Mouse (Mus musculus): Measurements from ENCODE around the gene Rps7. TPM values are rescaled to one million over a fixed set of nuclear protein-coding genes. Genes with fewer than 3 reads are reported as not detected.

The Rps7 gene
- polyA plus RNA-seq (2015; fragmentation: Nextera tagmentation; extraction: Ambion mirVana): 607 and 697 TPM in 2 replicates

- peaks cover 14% of the 10 kb centered on the region for H3K4me1 ChIP-seq
- H3K9ac ChIP-seq: peak within 1 kb of the TSS; percentile 85
- H3K4me3 ChIP-seq (replicated peaks): peak within 1 kb of the TSS; percentile 79
- 5% methylated on average over 69 of the region's 69 CpGs for WGBS
- H3K36me3 ChIP-seq: peaks cover 21% of the 10 kb centered on the region
- peak within 1 kb of the TSS; percentile 62 for H3K4me2 ChIP-seq
- H3K27ac ChIP-seq: peak within 1 kb of the TSS; percentile 84
- peak; percentile 97 for ATAC-seq (ENCODE audit: insufficient read depth, low FRiP score, low read depth)
- H3K27me3 ChIP-seq (replicated peaks): no peaks in the 10 kb centered on the region
- no peaks in the 10 kb centered on the region for H3K9me3 ChIP-seq
These were observed at the start of gene Rps7 for GRCm38 (mm10) chr12:28635535-28636476. Rps7 (minus strand) TSS chr12:28635953.

GRCm38 (mm10) chr12:28684674-28685073 is 48.9 kb upstream of the Rps7 start:
- Histone ChIP-seq H3K4me2 (no peak overlapping the region), H3K27me3 (replicated peaks) (no peaks in the 10 kb centered on the region), H3K27ac (no peak overlapping the region), H3K4me3 (replicated peaks) (no peak overlapping the region), H3K4me1 (no peaks in the 10 kb centered on the region), H3K9me3 (no peaks in the 10 kb centered on the region), H3K9ac (no peak overlapping the region), H3K36me3 (peaks cover 11% of the 10 kb centered on the region; the same call in 1 of the 2 replicates)
- WGBS: 84% methylated on average over 1 of the region's 1 CpGs
- ATAC-seq (ENCODE audit: insufficient read depth, low FRiP score, low read depth): no peak

- H3K27me3 ChIP-seq (replicated peaks): no peaks in the 10 kb centered on the region
- H3K9me3 ChIP-seq: no peaks in the 10 kb centered on the region
- H3K9ac ChIP-seq: peak overlapping the region; percentile 58; the same call in 1 of the 2 replicates
- peaks cover 9% of the 10 kb centered on the region for H3K4me1 ChIP-seq
- H3K4me3 ChIP-seq (replicated peaks): peak overlapping the region; percentile 68
- H3K36me3 ChIP-seq: no peaks in the 10 kb centered on the region
- peak overlapping the region; percentile 96 for H3K27ac ChIP-seq
- peak overlapping the region; percentile 74 for H3K4me2 ChIP-seq
- no peak for ATAC-seq (ENCODE audit: insufficient read depth, low FRiP score, low read depth)
- 57% methylated on average over 5 of the region's 5 CpGs for WGBS
These were observed 40.1 kb upstream of the Rps7 start for GRCm38 (mm10) chr12:28675925-28676209.

- H3K36me3 ChIP-seq: no peaks in the 10 kb centered on the region
- peak; percentile 91 for ATAC-seq (ENCODE audit: insufficient read depth, low FRiP score, low read depth)
- 3% methylated on average over 53 of the region's 53 CpGs for WGBS
- no peaks in the 10 kb centered on the region for H3K27me3 ChIP-seq (replicated peaks)
- peak within 1 kb of the TSS; percentile 58 for H3K9ac ChIP-seq
- peak within 1 kb of the TSS; percentile 74 for H3K4me2 ChIP-seq
- H3K27ac ChIP-seq: peak within 1 kb of the TSS; percentile 96
- H3K4me3 ChIP-seq (replicated peaks): peak within 1 kb of the TSS; percentile 68
- peaks cover 9% of the 10 kb centered on the region for H3K4me1 ChIP-seq
- H3K9me3 ChIP-seq: no peaks in the 10 kb centered on the region
These were observed 39.6 kb upstream of the Rps7 start, which contains the start of gene Adi1 for GRCm38 (mm10) chr12:28675121-28675924. Adi1 (plus strand) TSS chr12:28675231.

DNA sequence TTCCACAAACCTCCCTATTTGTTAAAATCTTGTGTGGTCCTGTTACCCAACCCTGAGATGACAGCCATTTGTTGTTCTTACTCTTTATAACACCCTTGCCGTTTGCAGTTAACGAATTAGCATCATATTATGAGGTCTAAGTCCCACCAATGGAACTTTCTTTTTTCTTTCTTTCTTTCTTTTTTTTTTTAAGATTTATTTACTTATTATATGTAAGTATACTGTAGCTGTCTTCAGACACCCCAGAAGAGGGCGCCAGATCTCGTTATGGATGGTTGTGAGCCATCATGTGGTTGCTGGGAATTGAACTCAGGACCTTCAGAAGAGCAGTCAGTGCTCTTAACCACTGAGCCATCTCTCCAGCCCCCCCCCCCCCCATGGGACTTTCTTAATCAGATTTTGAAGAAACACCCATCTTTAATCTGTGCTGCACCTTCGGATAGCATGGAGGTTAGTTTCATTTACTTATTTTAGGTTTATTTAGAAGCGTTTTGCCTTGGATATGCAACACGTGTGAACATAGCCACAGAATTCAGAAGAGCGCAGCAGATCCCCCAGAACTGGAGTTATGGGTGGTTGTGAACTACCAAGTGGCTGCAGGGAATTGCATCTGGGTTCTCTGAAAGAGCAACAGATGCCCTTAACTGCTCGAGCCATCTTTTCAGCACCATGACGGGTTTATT is 38.4 kb upstream of the Rps7 start:
- peaks cover 9% of the 10 kb centered on the region for H3K4me1 ChIP-seq
- no peaks in the 10 kb centered on the region for H3K27me3 ChIP-seq (replicated peaks)
- ATAC-seq (ENCODE audit: insufficient read depth, low FRiP score, low read depth): no peak
- H3K9ac ChIP-seq: no peak overlapping the region
- peak overlapping the region; percentile 74 for H3K4me2 ChIP-seq
- H3K36me3 ChIP-seq: no peaks in the 10 kb centered on the region
- H3K4me3 ChIP-seq (replicated peaks): peak overlapping the region; percentile 68
- H3K9me3 ChIP-seq: no peaks in the 10 kb centered on the region
- H3K27ac ChIP-seq: 0 out of 2 replicates have a peak overlapping the region, but pooled peaks have one; percentile 96
- WGBS: 82% methylated on average over 10 of the region's 10 CpGs

DNA sequence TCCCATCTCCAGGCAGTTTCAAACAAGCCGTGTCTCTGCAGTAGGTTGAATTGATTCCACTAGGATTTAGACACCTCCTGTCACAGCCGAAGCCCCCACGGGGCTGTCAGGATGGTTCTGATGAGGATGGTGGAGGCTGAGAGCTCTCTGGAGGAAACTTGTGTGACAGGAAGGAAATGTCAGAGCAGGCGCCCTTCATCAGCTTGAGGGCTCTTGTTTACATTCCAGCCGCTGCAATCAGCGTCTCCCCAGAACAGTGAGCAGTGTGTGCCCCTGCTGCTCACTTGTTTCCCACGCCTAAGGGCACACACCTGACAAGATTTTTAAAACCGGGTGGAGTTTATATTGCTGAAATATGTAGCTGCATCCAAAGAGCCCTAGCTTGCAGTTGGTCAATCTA is 31.5 kb upstream of the Rps7 start:
- no peak overlapping the region for H3K4me3 ChIP-seq (replicated peaks)
- H3K36me3 ChIP-seq: no peaks in the 10 kb centered on the region
- H3K9ac ChIP-seq: no peak overlapping the region
- H3K27ac ChIP-seq: no peak overlapping the region
- no peak overlapping the region for H3K4me2 ChIP-seq
- H3K9me3 ChIP-seq: no peaks in the 10 kb centered on the region
- ATAC-seq (ENCODE audit: insufficient read depth, low FRiP score, low read depth): no peak
- WGBS: 7% methylated on average over 8 of the region's 8 CpGs
- no peaks in the 10 kb centered on the region for H3K27me3 ChIP-seq (replicated peaks)
- H3K4me1 ChIP-seq: peaks cover 11% of the 10 kb centered on the region; the same call in 1 of the 2 replicates

GRCm38 (mm10) chr12:28666734-28667133 is 31.0 kb upstream of the Rps7 start:
- Histone ChIP-seq H3K4me2 (no peak overlapping the region), H3K27me3 (replicated peaks) (no peaks in the 10 kb centered on the region), H3K4me3 (replicated peaks) (no peak overlapping the region), H3K27ac (no peak overlapping the region), H3K4me1 (peaks cover 11% of the 10 kb centered on the region; the same call in 1 of the 2 replicates), H3K9ac (no peak overlapping the region), H3K9me3 (no peaks in the 10 kb centered on the region), H3K36me3 (no peaks in the 10 kb centered on the region)
- 55% methylated on average over 4 of the region's 4 CpGs for WGBS
- ATAC-seq (ENCODE audit: insufficient read depth, low FRiP score, low read depth): no peak

- H3K9me3 ChIP-seq: no peaks in the 10 kb centered on the region
- H3K9ac ChIP-seq: no peak overlapping the region
- ATAC-seq (ENCODE audit: insufficient read depth, low FRiP score, low read depth): no peak
- WGBS: 77% methylated on average over 4 of the region's 4 CpGs
- no peak overlapping the region for H3K4me2 ChIP-seq
- H3K36me3 ChIP-seq: peaks cover 20% of the 10 kb centered on the region
- H3K27ac ChIP-seq: no peak overlapping the region
- H3K4me1 ChIP-seq: peaks cover 9% of the 10 kb centered on the region; the same call in 1 of the 2 replicates
- no peaks in the 10 kb centered on the region for H3K27me3 ChIP-seq (replicated peaks)
- H3K4me3 ChIP-seq (replicated peaks): no peak overlapping the region
These were observed 26.9 kb upstream of the Rps7 start for GRCm38 (mm10) chr12:28662628-28663027.

DNA sequence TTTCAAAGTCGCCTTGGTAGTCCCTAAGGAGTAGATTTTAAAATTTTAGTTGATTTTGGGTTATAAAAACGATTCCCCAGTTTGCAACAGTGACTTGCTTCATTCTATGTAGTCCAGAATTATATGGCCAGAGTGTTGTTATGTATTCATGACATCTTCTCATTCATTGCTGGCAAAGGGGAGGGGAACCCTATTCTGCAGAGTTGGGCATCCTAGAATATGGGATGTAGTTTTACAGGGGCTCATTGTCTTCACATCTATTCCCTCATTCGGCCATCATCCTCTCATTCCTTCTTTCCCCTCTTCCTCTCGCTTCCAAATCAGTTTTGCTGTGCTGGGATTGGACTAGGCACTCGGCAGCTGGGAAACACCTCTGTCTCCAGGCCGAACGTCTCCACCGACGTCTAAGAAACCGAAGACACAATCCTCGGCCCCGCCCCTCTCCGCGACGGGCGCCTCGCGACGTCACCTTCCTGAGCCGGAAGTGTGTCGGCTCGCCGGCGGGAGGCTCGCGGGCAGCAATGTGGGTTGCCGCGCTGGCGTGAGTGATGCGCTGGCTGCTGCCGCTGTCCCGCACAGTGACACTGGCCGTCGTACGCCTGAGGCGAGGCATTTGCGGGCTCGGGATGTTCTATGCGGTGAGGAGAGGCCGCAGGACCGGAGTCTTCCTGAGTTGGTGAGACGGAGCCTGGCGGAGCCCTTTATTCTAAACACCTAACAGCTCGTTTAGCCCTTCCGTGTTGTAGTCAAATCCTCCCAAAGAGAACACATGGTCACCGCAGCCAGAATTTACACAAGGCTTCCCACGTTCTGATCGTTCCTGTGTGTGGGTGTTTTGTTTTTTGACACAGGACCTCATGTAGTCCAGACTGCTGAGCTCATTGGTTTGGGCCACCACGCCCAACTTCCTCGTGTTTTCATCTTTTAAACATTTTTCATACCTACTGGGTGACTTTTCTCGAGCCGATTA is 13.7 kb upstream of the Rps7 start, which contains the start of gene Rnaseh1:
Gene Rnaseh1, plus strand, starts transcription at position 462 of the 970 bp plus-strand sequence.
- 0 out of 2 replicates have a peak, but pooled peaks cover 7% of the 10 kb centered on the region for H3K4me1 ChIP-seq
- H3K9me3 ChIP-seq: no peaks in the 10 kb centered on the region
- ATAC-seq (ENCODE audit: insufficient read depth, low FRiP score, low read depth): peak; percentile 91
- H3K4me3 ChIP-seq (replicated peaks): peak within 1 kb of the TSS; percentile 72
- peak within 1 kb of the TSS; percentile 37 for H3K27ac ChIP-seq
- WGBS: 2% methylated on average over 52 of the region's 52 CpGs
- H3K27me3 ChIP-seq (replicated peaks): no peaks in the 10 kb centered on the region
- peak within 1 kb of the TSS; percentile 63 for H3K4me2 ChIP-seq
- 0 out of 2 replicates have a peak, but pooled peaks cover 3% of the 10 kb centered on the region for H3K36me3 ChIP-seq
- peak within 1 kb of the TSS; percentile 49 for H3K9ac ChIP-seq

GRCm38 (mm10) chr12:28638778-28639177 is 3.0 kb upstream of the Rps7 start:
- Histone ChIP-seq H3K27me3 (replicated peaks) (no peaks in the 10 kb centered on the region), H3K27ac (no peak overlapping the region), H3K4me1 (peaks cover 6% of the 10 kb centered on the region), H3K9me3 (no peaks in the 10 kb centered on the region), H3K4me2 (no peak overlapping the region), H3K36me3 (peaks cover 2% of the 10 kb centered on the region), H3K4me3 (replicated peaks) (no peak overlapping the region), H3K9ac (no peak overlapping the region)
- no peak for ATAC-seq (ENCODE audit: insufficient read depth, low FRiP score, low read depth)
- 74% methylated on average over 2 of the region's 2 CpGs for WGBS
